15 mouse cellular contexts compared by ENCODE assay signal in genomic region chr16:31650788-31651187, GRCm38 (mm10). TPM values are rescaled to one million over a fixed set of nuclear protein-coding genes. Genes with fewer than 3 reads are reported as not detected.
A peak's percentile ranks its signal among the peaks of the same experiment; 100 is the strongest.
DNase-seq lines count a peak whose midpoint lies in the region; ATAC-seq and TF ChIP-seq lines count a peak whose summit lies in the region.
"Had no signal": no experiment of that assay in that cellular context is flagged by ENCODE, and none has a peak within 500 bp of the region (broad histone marks: within the 10 kb centered on the region; RNA-seq: fewer than 3 reads in every experiment).

No protein-coding gene starts in this region.

- no peak for ATAC-seq in hindbrain, postnatal 0 days
- ATAC-seq in hindbrain, embryonic 16.5 days, result no peak
- no peak for ATAC-seq in frontal cortex, adult (ENCODE audit: low TSS enrichment)

- no peaks in the 10 kb centered on the region for H3K9me3 ChIP-seq in heart, embryonic 10.5 days
- no peaks in the 10 kb centered on the region for H3K9me3 ChIP-seq in hindbrain, postnatal 0 days (ENCODE audit: low read length)
- H3K9me3 ChIP-seq in hindbrain, embryonic 16.5 days (ENCODE audit: control insufficient read depth, low read length), result no peaks in the 10 kb centered on the region
- H3K9me3 ChIP-seq: embryonic facial prominence, embryonic 15.5 days; hindbrain, embryonic 12.5 days; lung, embryonic 15.5 days had no signal

- H3K4me1 ChIP-seq in heart, embryonic 10.5 days, result peaks cover 19% of the 10 kb centered on the region
- 0 out of 2 replicates have a peak, but pooled peaks cover 2% of the 10 kb centered on the region for H3K4me1 ChIP-seq in hindbrain, postnatal 0 days (ENCODE audit: insufficient read depth, low read length)
- H3K4me1 ChIP-seq in hindbrain, embryonic 16.5 days (ENCODE audit: control insufficient read depth, insufficient read depth, low read depth, low read length), result peaks cover 9% of the 10 kb centered on the region
- H3K4me1 ChIP-seq: embryonic facial prominence, embryonic 15.5 days had no signal

- no peak overlapping the region for H3K9ac ChIP-seq in hindbrain, postnatal 0 days (replicated peaks; ENCODE audit: low read length)
- no peak overlapping the region for H3K9ac ChIP-seq in hindbrain, embryonic 16.5 days (ENCODE audit: low read depth, low read length)
- H3K9ac ChIP-seq: embryonic facial prominence, embryonic 15.5 days; hindbrain, embryonic 12.5 days; lung, embryonic 15.5 days had no signal

- no peak for TF ChIP-seq CTCF in hindbrain, postnatal 0 days (IDR thresholded peaks at IDR 0.05; ENCODE audit: low read depth)

- no peaks in the 10 kb centered on the region for H3K27me3 ChIP-seq in heart, embryonic 10.5 days (ENCODE audit: insufficient read depth, poor library complexity, severe bottlenecking)
- H3K27me3 ChIP-seq in hindbrain, postnatal 0 days (ENCODE audit: insufficient read depth, low read length), result no peaks in the 10 kb centered on the region
- H3K27me3 ChIP-seq in hindbrain, embryonic 16.5 days (replicated peaks; ENCODE audit: control insufficient read depth, insufficient read depth, low read length), result no peaks in the 10 kb centered on the region
- H3K27me3 ChIP-seq: embryonic facial prominence, embryonic 15.5 days; hindbrain, embryonic 12.5 days; lung, embryonic 15.5 days had no signal

- no peak for DNase-seq in heart, embryonic 10.5 days (ENCODE audit: low spot score)
- DNase-seq in heart, postnatal 14 days, result no peak
- peak; percentile 23 for DNase-seq in hindbrain, postnatal 0 days (ENCODE audit: low spot score)
- peak; percentile 48 for DNase-seq in retina, postnatal 1 day
- no peak for DNase-seq in retina, embryonic 14.5 days (ENCODE audit: low spot score)
- DNase-seq: gastrocnemius, postnatal 14 days; kidney, adult 11 months; right cerebral cortex, postnatal 4 days; thymus, adult 18-20 months had no signal

- no peak overlapping the region; the same call in 1 of the 2 replicates for H3K27ac ChIP-seq in heart, embryonic 10.5 days
- no peak overlapping the region for H3K27ac ChIP-seq in hindbrain, postnatal 0 days
- no peak overlapping the region for H3K27ac ChIP-seq in hindbrain, embryonic 16.5 days (ENCODE audit: low read depth, low read length)
- H3K27ac ChIP-seq: embryonic facial prominence, embryonic 15.5 days; hindbrain, embryonic 12.5 days; lung, embryonic 15.5 days had no signal

- intact Hi-C loops in heart, postnatal 14 days (cut with DNase I), result no loop called here

- H3K4me3 ChIP-seq in heart, embryonic 10.5 days, result peak overlapping the region; percentile 31
- H3K4me3 ChIP-seq in hindbrain, postnatal 0 days (ENCODE audit: low read length), result no peak overlapping the region
- no peak overlapping the region for H3K4me3 ChIP-seq in hindbrain, embryonic 16.5 days (ENCODE audit: low read length)
- H3K4me3 ChIP-seq: embryonic facial prominence, embryonic 15.5 days; hindbrain, embryonic 12.5 days; lung, embryonic 15.5 days; megakaryocyte, embryonic 14.5 days had no signal

- H3K36me3 ChIP-seq in heart, embryonic 10.5 days, result no peaks in the 10 kb centered on the region
- no peaks in the 10 kb centered on the region for H3K36me3 ChIP-seq in hindbrain, postnatal 0 days (ENCODE audit: insufficient read depth, low read length)
- no peaks in the 10 kb centered on the region for H3K36me3 ChIP-seq in hindbrain, embryonic 16.5 days (ENCODE audit: control insufficient read depth, insufficient read depth, low read length)
- H3K36me3 ChIP-seq: embryonic facial prominence, embryonic 15.5 days; hindbrain, embryonic 12.5 days; lung, embryonic 15.5 days had no signal

- WGBS in heart, embryonic 10.5 days, result 16% methylated on average over 6 of the region's 6 CpGs
- 24% methylated on average over 6 of the region's 6 CpGs for WGBS in hindbrain, postnatal 0 days
- WGBS in hindbrain, embryonic 16.5 days, result 24% methylated on average over 6 of the region's 6 CpGs

- H3K4me2 ChIP-seq in hindbrain, postnatal 0 days (ENCODE audit: low read depth, low read length), result no peak overlapping the region
- no peak overlapping the region for H3K4me2 ChIP-seq in hindbrain, embryonic 16.5 days (ENCODE audit: low read length)
- H3K4me2 ChIP-seq: embryonic facial prominence, embryonic 15.5 days; hindbrain, embryonic 12.5 days; lung, embryonic 15.5 days had no signal

RNA-seq across cellular contexts. Expression of gene Dlg1, which starts 12.5 kb away (rescaled TPM):
- 21.1 and 25.5 TPM in 2 replicates for polyA plus RNA-seq in heart, embryonic 10.5 days (2016; fragmentation: Nextera tagmentation; extraction: Ambion mirVana)
- 10 to 100 TPM; 38.5 to 38.9 TPM for total RNA-seq in heart, postnatal 14 days (2021)
- 21.3 and 22.7 TPM in 2 replicates for total RNA-seq in hindbrain, postnatal 0 days (2014; rRNA removed)
- polyA plus RNA-seq in hindbrain, postnatal 0 days (2015; fragmentation: Nextera tagmentation; extraction: Ambion mirVana), result 11.3 and 11.4 TPM in 2 replicates
- 12.7 and 13.4 TPM in 2 replicates for polyA plus RNA-seq in hindbrain, embryonic 16.5 days (2015; fragmentation: Nextera tagmentation; extraction: Ambion mirVana)

Comparison
In these comparisons a context has a peak if more than half of its experiments do, and no peak if none do; other contexts are left out.
1. DNase-seq: peak in hindbrain, postnatal 0 days (single experiment) and retina, postnatal 1 day (single experiment); none in heart, embryonic 10.5 days (single experiment), heart, postnatal 14 days (0 of 2) and retina, embryonic 14.5 days (single experiment).